Mouse (Mus musculus) left cerebral cortex, postnatal 25 days (tissue): Measurements from ENCODE around the gene Amd1. TPM values are rescaled to one million over a fixed set of nuclear protein-coding genes. Genes with fewer than 3 reads are reported as not detected.

Experiments used
- DNase-seq, 2 experiments: peaks; one replicate each; pipeline ENCODE4 v3.0.0; 2022; ENCODE audit warnings: low spot score in 2 of 2, mixed read lengths in 1 of 2
- intact Hi-C: fragments of 180-260 bp; cut with DNase I; formaldehyde crosslinking; loops from one replicate; pipeline ENCODE4 v1.15.1; 2025
- total RNA-seq, 2 experiments: library from RNA; stranded (reverse); gene quantifications; 2 replicates each; pipeline ENCODE4 v1.2.3; 2021

Gene Amd1
- total RNA-seq, 2 experiments from 2014 or later: 79.3 to 82.0 TPM

DNA sequence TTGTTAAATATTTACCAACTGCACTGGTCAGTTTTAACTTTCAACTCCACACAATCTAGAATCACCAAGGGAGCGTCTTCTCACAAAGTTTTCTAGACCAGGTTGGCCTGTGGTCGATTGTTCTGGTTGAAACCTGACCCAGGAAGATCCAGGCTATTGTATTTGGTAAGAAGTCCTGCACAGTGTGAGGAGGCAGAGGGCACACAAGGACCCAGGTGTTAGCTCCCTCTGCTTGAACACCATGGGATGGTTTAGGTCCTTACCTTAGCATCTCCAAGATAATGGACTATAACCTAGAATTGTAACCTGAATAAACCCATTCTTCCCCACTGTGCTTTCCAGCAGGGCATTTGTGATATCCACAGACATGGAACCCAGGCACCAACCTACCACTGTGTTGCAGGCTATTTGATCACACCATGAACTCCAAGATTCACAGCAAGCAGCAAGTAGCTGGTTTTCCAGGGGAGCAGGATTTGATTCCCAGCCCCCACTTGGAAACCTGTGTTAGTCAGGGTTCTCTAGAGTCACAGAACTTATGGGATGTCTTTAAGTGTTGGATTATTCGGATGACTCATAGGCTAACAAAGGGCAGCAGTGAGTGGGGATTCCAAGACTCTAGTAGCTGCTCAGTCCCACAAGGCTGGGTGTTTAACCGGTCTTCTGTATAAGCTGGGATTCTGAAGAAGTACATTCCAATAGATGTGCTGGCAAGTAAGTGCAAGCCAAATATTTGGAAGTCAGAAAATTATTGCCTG lies 6.0 kb upstream of the Amd1 start:
- intact Hi-C loops: no loop called here
- DNase-seq: no peak

DNA sequence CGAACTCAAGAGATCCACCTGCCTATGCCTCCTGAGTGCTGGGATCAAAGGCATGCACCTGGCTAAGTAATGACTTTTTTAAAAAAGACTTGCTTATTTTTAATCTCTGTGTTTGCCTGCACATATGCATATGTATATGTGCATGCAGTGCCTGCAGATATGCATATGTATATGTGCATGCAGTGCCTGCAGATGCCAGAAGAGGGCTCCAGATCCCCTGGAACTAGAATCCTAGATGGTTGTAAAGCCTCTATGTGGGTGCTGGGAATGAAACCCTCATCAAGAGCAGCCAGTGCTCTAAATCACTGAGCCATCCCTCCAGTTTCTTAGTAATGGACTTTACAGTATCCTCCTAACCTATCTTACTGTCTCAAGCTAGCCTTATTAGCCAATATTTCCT lies 4.0 kb upstream of the Amd1 start:
- no peak for DNase-seq
- intact Hi-C loops: no loop called here

DNA sequence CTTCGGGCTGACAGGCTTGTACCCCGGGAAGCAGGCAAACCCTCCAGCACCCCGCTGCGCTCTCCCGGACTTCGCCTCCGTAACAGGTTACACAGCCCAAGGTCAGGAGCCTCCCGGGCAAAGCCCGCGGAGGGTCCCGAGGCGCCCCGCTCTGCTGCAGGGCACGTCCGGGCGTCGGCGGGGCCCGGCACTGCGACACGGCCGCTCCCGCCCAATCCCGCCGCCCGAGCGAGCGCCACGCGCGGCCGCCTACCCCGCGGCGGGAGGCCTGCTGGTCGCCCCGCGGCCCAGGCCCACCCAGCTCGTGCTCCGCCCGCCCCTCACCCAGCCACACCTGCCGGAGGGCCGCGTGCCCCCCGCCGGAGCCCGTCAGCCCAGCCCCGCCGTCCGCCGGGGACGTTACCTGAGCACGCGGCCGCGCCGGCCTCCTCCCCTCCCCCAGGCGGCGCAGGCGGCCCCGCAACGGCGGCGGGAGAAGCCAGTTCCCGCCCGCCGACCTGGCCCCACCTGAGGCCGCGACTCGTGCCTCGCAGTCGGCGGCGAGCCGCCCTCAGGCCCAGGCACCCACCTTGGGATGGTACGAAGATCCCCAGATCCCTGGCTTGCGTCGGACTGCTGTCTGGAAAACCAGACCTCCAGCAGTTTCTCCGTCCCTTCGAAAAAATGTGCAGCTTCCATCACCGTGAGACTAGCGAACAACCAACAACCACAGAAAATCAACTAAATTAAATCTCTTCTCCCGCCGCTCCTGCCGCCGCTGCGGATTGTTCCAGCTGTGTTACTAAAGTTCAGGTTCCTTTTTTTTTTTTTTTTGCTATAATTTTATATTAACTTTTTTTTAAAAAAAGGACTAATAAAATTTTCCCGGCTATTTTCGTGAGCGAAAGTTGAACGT lies 558 bp downstream of the Amd1 start:
- peak; percentile 24 to 54 for DNase-seq
- intact Hi-C loops: loop anchor here (1.0 to 2.0 kb wide), 2 partner anchors 43 to 48 kb away; partner anchors contain the start of gene Gtf3c6

DNA sequence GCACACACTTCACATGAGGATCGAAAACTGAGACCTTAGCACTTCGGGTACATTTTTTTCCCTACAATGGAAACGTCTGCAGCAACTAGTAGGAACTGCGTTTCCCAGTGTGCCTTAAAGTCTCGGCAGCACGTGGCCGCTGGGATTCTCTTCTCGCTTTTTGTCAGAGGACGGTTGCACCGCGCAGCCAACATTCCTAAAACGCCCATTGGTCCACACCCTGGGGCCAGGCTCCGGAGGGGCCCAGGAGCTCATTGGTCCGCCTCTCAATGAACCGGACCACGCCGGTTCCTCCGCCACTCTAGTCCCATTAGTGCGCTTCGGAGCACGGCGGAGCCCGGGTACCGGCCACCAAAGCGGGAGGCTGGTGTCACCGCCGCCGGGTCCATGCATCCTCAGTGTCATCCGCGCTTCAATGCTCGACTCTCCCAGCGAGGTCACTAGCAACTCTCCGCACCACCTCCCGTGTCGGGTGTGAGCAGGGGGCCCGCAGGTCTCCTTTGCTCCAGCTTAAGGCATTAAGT lies 1.3 kb downstream of the Amd1 start:
- peak; percentile 84 to 90 for DNase-seq
- intact Hi-C loops: no loop called here

DNA sequence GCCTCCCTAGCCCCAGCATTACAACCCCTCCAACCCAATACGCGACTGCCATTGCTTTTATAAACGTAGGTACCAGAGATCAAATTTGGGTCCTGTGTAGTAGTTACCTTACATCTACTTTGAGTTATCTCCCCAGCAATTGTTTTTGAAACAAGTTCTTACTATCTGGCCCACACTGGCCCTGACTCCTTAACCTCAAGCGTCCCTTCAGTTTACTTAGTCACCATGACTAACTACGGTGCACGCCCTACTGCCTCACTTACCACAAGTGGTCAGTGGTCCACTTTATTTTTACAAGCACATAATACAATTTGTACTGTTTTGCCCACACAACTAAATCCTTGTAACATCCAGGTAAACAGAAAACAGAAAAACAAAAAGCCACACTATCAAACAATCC lies 9.3 kb downstream of the Amd1 start:
- DNase-seq: no peak
- intact Hi-C loops: no loop called here

DNA sequence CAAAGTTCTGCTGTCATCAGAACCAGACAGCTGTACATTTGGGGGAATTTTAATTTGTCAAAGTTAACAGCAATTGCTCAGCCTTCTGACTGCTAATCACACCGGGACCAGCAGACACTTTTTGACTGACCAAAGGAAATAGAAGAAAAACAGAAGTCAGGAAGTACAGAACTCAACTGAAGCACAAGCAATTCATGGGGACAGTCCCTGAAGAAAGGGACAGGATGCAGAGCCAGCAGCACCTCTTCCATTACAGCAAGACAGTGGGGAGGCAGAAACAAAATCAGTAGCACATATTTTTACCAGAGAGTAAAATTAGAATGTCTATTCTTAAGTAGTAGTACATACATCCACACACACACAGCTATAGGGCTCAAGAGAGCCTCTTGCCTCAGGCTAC lies 15.2 kb downstream of the Amd1 start:
- DNase-seq: peak in 1 of 2 experiments; percentile 11
- intact Hi-C loops: no loop called here

DNA sequence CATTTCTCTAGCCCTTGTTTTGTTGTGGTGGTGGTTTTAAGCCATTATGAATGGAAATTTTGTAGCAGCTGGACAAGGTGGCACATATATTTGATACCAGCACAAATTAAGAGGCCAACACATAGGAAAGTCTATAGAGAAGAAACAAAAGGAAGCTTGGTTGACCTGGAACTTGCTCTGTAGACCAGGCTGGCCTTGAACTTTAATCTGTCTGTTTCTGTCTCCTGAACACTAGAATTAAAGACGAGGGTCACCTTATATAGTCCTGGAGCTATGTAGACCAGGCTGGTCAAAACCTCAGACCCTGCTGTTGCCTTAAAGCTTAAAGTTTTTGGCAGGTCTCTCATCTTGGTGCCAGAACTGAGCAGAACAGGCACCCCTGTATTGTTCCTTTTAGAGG lies 16.4 kb downstream of the Amd1 start:
- intact Hi-C loops: no loop called here
- DNase-seq: no peak

DNA sequence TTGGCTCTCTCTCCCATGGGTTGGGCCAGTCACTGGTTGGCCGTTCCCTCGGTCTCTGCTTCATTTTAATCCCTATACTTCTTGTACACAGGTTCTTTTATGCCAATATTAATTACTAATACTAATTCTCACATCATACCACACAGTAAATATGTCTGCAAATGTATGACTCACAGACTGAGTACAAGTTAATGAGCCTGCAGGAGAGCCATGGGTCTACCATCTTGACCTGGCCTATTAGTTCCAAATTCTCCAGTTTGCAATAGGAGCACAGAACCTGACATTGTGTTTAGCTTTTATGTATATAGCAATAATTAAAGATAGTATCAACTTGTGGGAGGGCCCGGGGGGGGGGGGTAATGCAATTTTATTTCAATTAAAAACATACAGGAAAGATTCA lies 17.0 kb downstream of the Amd1 start:
- intact Hi-C loops: no loop called here
- DNase-seq: no peak

DNA sequence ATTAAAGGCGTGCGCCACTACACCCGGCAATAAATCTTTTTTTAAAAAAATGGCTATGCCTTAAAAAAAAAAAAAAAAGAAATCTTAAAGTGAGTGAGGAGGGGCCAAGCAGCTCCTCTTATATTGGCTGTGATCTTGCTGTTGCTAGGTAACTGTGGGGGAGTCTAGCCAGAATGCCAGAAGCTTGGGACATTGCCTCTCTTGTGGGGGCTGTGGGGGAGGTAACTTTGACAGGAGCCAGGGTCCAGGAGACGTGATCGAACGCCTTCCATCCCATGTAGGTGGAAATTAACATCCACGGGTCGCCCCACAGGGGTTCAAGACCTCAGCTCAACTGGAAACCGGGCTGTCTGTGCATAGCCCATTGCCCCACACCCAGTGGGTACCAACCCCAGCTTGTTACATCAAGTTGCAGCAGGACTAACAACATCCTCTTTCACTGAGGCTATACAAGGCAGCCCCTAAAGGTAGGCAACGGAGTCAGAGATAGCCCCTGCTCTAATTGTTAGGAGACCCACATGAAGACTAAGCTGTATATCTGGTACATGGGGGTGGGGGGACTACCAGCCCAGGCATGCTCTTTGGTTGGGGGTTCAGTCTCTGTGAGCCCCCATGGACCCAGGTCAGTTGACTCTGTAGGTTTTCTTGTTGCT lies 17.7 kb downstream of the Amd1 start:
- intact Hi-C loops: no loop called here
- peak; percentile 48 to 78 for DNase-seq

DNA sequence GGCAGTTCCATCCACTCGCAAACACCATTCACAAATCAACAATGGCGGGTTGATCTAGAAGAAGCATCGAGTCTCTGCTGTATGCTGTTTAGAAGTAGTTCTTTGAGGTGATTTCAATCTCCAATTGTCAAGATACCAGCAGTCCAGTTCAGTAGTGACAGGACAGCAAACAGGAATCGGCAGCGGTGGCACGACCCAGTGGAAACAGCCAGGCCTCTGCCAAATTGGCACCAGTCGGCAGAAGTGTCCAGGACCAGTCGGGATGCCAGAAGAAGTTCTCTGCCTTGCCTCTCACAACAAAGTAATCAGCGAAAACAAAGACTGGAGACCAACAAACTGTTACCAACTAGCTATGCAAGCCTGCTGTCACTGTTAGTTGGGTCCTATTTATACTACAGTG lies 18.4 kb downstream of the Amd1 start:
- intact Hi-C loops: no loop called here
- no peak for DNase-seq

DNA sequence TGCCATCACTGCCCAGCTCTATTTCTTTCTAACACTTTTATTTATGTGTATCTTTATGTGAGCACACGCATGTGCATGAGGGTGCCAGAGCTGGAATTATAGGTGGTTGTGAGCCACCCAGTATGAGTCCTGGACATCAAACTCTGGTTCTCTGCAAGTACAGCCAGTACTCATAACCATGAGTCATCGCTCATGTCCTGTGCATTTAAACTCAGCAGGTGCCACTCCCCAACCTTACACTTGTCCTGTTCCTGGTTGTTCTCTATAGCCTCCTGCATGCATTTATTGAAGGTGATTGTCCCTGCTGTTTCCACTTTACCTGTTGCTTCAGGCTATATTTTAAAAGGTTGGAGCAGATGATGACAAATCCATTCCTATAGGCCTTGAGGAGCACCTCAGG lies 20.4 kb downstream of the Amd1 start:
- DNase-seq: no peak
- intact Hi-C loops: no loop called here

DNA sequence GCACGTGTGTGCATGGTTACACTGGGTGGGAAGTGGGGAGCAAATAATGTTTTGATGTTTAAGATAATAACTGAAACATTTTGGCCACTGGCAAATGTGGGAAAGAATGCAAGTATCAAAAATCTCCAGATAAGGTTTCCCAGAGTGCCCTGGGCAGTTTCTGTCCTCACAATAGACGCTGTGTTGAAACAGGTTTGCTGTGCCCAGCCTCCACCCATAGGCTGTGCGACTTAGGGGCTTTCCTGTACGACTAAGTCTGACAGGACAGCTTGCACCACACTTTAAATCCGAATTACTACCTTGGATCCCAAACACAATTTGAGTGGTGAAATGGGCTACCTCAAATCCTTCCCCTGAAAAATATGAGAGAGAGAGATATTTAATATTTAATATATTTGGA lies 23.7 kb downstream of the Amd1 start:
- DNase-seq: no peak
- intact Hi-C loops: no loop called here

DNA sequence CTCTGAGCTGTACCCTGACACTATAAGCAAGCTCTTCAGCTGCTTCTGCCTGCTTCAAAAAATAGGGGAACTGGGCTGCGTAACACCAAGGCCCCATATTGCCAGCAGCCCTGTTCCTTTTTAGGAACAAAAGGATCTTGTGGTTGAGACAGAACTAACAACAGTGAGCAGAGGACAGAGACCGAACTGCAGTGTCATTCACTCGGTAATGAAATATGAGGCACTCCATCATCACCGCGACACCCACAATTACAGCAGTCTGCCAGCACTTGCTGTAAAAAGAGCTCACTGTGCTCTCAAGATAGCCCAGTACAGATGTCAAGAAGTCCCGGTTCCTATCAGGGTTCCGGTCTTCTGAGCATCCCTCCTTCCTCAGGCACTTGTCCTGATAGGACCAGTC lies 26.0 kb downstream of the Amd1 start:
- DNase-seq: peak in 1 of 2 experiments; percentile 5
- intact Hi-C loops: no loop called here

DNA sequence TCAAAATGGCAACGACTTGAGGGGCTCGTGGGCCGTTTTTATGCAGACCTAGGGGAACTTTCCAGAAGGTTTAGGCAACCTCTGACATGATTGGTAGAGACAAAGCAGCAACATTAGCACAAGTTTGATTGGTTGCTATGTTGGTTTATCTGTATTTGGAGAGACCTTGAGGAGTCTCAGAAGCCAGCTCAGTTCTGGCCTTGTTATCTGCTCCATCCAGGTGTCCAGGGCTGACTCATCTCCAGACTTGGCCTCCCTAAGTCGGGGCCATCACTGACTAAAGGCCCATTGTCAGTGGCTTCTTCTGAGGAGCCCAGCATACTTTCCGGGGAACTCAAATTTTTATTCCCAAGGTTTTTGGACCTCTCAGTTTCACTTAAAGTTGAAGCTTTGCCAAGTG lies 28.0 kb downstream of the Amd1 start:
- intact Hi-C loops: no loop called here
- no peak for DNase-seq

DNA sequence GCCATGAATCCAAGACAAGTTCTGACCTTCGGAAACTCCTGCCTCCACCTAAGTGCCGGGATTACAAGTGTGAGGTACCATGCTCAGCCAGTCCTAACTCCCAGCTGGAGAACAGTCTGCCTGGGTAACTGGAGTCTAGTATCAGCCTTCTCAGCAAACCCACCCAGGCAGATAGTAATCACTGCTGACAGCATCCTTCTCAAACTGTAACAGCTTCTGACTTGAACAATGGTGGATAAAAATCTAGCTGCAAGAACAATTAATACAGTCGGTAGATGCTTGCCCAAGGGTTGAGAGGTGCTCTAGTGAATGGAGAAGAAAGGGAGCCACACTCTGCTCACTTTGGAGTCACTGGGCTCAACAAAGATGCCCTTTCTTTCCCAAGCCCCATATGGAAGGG lies 30.8 kb downstream of the Amd1 start:
- no peak for DNase-seq
- intact Hi-C loops: no loop called here

DNA sequence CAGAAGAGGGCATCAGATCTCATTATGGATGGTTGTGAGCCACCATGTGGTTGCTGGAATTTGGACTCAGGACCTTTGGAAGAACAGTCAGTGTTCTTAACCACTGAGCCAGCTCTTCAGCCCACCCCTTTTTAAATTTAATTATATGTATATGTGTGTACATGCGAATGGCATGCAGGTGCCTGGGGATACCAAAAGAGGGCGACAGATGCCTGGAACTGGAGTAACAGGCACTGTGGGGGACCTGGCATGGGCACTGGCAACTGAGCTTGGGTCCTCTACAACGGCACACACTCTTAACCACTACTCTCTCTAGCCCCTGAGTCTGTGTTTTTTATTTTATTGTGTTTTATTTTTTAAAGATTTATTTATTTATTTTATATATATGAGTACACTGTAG lies 37.1 kb downstream of the Amd1 start:
- DNase-seq: no peak
- intact Hi-C loops: no loop called here

DNA sequence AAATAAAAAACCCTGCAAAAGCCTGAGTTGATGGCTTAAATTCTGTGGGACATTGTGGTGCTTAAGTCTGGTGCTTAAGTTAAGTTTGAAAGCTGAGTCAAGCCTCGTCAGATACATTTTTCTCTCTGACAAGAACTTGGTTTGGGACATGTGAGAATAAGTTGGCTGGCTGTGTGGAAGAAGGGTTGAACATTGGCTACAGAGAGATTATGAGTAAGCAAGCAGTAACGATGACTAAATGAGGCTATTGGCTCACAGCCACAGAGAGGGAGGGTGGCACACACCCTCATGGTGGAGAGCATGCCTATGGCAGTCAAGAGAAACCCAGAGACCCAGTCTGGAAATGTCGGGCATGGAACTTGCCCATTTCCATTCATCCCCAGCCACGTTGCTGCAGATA lies 38.3 kb downstream of the Amd1 start:
- DNase-seq: peak in 1 of 2 experiments; percentile 60
- intact Hi-C loops: no loop called here

DNA sequence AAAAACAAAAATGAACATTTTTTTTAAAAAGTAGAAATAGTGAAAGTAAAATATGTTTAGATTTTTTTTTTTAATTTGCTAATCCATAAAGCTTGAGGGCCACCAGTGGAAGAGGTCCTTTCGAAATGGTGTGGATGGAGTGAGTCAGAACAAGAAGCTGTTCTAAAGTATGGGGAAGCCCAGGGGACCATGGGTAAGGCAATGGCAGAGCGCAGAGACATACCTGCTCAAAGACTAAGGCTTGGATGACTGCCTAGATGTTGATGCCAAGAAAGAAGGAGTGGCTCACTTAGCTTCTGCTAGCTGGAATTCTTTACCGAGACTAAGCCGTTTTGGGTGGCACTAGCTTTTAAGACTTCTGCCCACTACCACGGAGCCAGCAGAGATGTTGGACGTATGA lies 39.8 kb downstream of the Amd1 start:
- intact Hi-C loops: no loop called here
- no peak for DNase-seq

DNA sequence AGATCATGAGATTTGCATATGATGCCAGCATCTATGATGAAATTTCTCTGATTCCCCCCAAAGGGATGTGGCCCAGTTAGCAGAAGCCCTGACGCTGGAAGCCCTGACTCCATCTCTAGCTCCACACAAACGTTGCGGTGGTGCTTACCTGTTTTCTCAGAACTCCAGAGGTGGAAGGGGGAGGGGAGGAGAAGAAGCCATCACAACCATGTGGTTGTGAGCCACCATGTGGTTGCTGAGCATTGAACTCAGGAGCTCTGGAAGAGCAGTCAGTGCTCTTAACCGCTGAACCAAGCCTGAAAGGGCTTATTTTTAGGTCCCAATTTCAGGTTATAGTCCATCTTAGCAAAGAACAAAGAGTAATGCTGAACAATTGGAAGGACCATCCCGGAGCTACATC lies 41.7 kb downstream of the Amd1 start:
- DNase-seq: no peak
- intact Hi-C loops: no loop called here

DNA sequence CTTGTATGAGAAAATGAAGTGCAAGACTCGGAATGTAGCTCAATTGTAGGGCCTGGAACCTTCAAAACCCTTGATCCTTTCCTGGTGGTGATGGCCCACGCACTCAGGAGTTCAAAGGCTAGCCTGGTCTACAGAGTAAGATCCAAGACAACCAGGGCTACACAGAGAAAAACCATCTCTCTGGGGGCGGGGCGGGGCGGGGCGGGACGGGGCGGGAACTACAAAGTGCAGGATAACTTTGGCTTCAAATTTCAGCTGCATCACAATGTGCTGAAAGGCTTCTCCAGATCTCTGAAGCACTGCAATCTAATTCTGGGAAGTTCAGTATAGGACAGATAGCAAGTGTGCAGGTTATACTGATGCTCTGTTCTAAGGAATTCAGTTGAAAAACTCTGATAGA lies 42.4 kb downstream of the Amd1 start:
- no peak for DNase-seq
- intact Hi-C loops: loop anchor here (1.0 to 5.0 kb wide), 3 partner anchors 43 to 266 kb away; partner anchors contain the start of gene Amd1
